Mouse (Mus musculus) myocyte (in vitro differentiated cells): Measurements from ENCODE around the gene Nkain2. TPM values are rescaled to one million over a fixed set of nuclear protein-coding genes. Genes with fewer than 3 reads are reported as not detected.

ENCODE experiments used
- H3K27me3 ChIP-seq: one replicate; pipeline ENCODE4 v1.6.1; 2011; ENCODE audit not compliant: control insufficient read depth, insufficient read depth, insufficient read length
- H3K36me3 ChIP-seq: one replicate; pipeline ENCODE4 v1.6.1; 2011; ENCODE audit not compliant: control insufficient read depth, insufficient read depth
- H3K4me2 ChIP-seq: one replicate; pipeline ENCODE4 v1.6.1; 2011; ENCODE audit warnings: low read depth, control low read depth
- H3K4me3 ChIP-seq: one replicate; pipeline ENCODE4 v1.5.1; 2011; ENCODE audit warnings: mild to moderate bottlenecking, control low read depth, moderate library complexity
- H3K79me2 ChIP-seq: one replicate; pipeline ENCODE4 v1.6.1; 2011; ENCODE audit not compliant: control insufficient read depth, insufficient read depth
- H3ac ChIP-seq: one replicate; pipeline ENCODE4 v1.6.1; 2011; ENCODE audit not compliant: control insufficient read depth, insufficient read length
- CEBPB ChIP-seq: IDR thresholded peaks from 2 replicates; pipeline ENCODE4 v1.6.1; 2011; ENCODE audit warnings: mild to moderate bottlenecking, moderate library complexity; ENCODE audit not compliant: poor library complexity, insufficient read depth, severe bottlenecking
- E2F4 ChIP-seq: IDR thresholded peaks from one replicate; pipeline ENCODE4 v1.6.1; 2011; ENCODE audit warnings: mild to moderate bottlenecking, control low read depth, moderate library complexity; ENCODE audit not compliant: insufficient read depth
- MAX ChIP-seq: IDR thresholded peaks from one replicate; pipeline ENCODE4 v1.6.1; 2011; ENCODE audit warnings: low read depth, mild to moderate bottlenecking, control low read depth
- MYOD1 ChIP-seq, 3 experiments: IDR thresholded peaks; one replicate each; pipeline ENCODE4 v1.6.1; 2011; ENCODE audit warnings: control low read depth in 2 of 3, low read depth in 2 of 3, mild to moderate bottlenecking in 2 of 3, moderate library complexity in 1 of 3; ENCODE audit not compliant: insufficient read length in 2 of 3, control insufficient read depth in 1 of 3
- MYOG ChIP-seq, 3 experiments: IDR thresholded peaks; one replicate each; pipeline ENCODE4 v1.6.1; 2011; ENCODE audit warnings: control low read depth in 2 of 3, low read depth in 2 of 3, mild to moderate bottlenecking in 2 of 3; ENCODE audit not compliant: insufficient read length in 2 of 3, control insufficient read depth in 1 of 3, insufficient read depth in 1 of 3
- POLR2A ChIP-seq: IDR thresholded peaks from one replicate; pipeline ENCODE4 v1.6.1; 2011; ENCODE audit warnings: low read depth, mild to moderate bottlenecking, control low read depth, moderate library complexity; ENCODE audit not compliant: insufficient read length
- POLR2AphosphoS2 ChIP-seq: IDR thresholded peaks from one replicate; pipeline ENCODE4 v1.6.1; 2011; ENCODE audit warnings: low read depth, control low read depth; ENCODE audit not compliant: insufficient read length
- REST ChIP-seq: IDR thresholded peaks from one replicate; pipeline ENCODE4 v1.6.1; 2011; ENCODE audit warnings: mild to moderate bottlenecking, control low read depth, moderate library complexity; ENCODE audit not compliant: insufficient read depth, insufficient read length
- SRF ChIP-seq: IDR thresholded peaks from one replicate; pipeline ENCODE4 v1.6.1; 2011; ENCODE audit warnings: low read depth; ENCODE audit not compliant: control insufficient read depth, insufficient read length
- TCF12 ChIP-seq: IDR thresholded peaks from one replicate; pipeline ENCODE4 v1.6.1; 2011; ENCODE audit warnings: mild to moderate bottlenecking, control low read depth; ENCODE audit not compliant: poor library complexity, insufficient read depth, severe bottlenecking
- TCF3 ChIP-seq: IDR thresholded peaks from one replicate; pipeline ENCODE4 v1.6.1; 2011; ENCODE audit warnings: low read depth, control low read depth; ENCODE audit not compliant: insufficient read length
- USF1 ChIP-seq: IDR thresholded peaks from one replicate; pipeline ENCODE4 v1.6.1; 2011; ENCODE audit warnings: low read depth, mild to moderate bottlenecking, control low read depth, moderate library complexity
- polyA plus RNA-seq: library from polyadenylated mRNA; unstranded; fragments of >200 nt; fragmentation: generic; extraction: Trizol; gene quantifications from one replicate; pipeline ENCODE4 v1.2.1, GENCODE M21; 2012; ENCODE audit warnings: missing spikeins

The Nkain2 gene
- polyA plus RNA-seq, 1 experiment, result 0.36 TPM

- Histone ChIP-seq H3K4me3 (no peak overlapping the region), H3K4me2 (no peak overlapping the region), H3K79me2 (no peaks in the 10 kb centered on the region), H3K36me3 (no peaks in the 10 kb centered on the region), H3ac (no peak overlapping the region), H3K27me3 (no peaks in the 10 kb centered on the region)
- TF ChIP-seq E2F4 (no peak), MAX (no peak), TCF12 (no peak), MYOD1 (IDR thresholded peaks at IDR 0.05; ENCODE audit: control insufficient read depth in 1 of 3, insufficient read length in 2 of 3, low read depth in 2 of 3) (no peak), CEBPB (no peak), MYOG (IDR thresholded peaks at IDR 0.05; ENCODE audit: control insufficient read depth in 1 of 3, insufficient read depth in 1 of 3, insufficient read length in 2 of 3, low read depth in 2 of 3) (no peak), POLR2A (no peak), TCF3 (no peak), USF1 (no peak), SRF (no peak), REST (no peak), POLR2AphosphoS2 (no peak)
These were observed 205.7 kb downstream of the Nkain2 start for GRCm38 (mm10) chr10:32684548-32684947.

- H3K36me3 ChIP-seq, result no peaks in the 10 kb centered on the region
- TF ChIP-seq SRF (no peak), MYOG (IDR thresholded peaks at IDR 0.05; ENCODE audit: control insufficient read depth in 1 of 3, insufficient read depth in 1 of 3, insufficient read length in 2 of 3, low read depth in 2 of 3) (no peak), REST (no peak), POLR2AphosphoS2 (no peak), MYOD1 (IDR thresholded peaks at IDR 0.05; ENCODE audit: control insufficient read depth in 1 of 3, insufficient read length in 2 of 3, low read depth in 2 of 3) (no peak), CEBPB (no peak), POLR2A (no peak), TCF3 (no peak), TCF12 (no peak), USF1 (no peak)
- no peak overlapping the region for H3K4me2 ChIP-seq
- H3K4me3 ChIP-seq, result no peak overlapping the region
- no peak overlapping the region for H3ac ChIP-seq
- H3K27me3 ChIP-seq, result no peaks in the 10 kb centered on the region
- no peaks in the 10 kb centered on the region for H3K79me2 ChIP-seq
These were observed 250.0 kb downstream of the Nkain2 start for GRCm38 (mm10) chr10:32640256-32640655.

- Histone ChIP-seq H3ac (no peak overlapping the region), H3K79me2 (no peaks in the 10 kb centered on the region), H3K27me3 (no peaks in the 10 kb centered on the region), H3K4me2 (no peak overlapping the region), H3K4me3 (no peak overlapping the region), H3K36me3 (no peaks in the 10 kb centered on the region)
- TF ChIP-seq TCF12 (no peak), USF1 (no peak), MYOD1 (IDR thresholded peaks at IDR 0.05; ENCODE audit: control insufficient read depth in 1 of 3, insufficient read length in 2 of 3, low read depth in 2 of 3) (no peak), REST (no peak), E2F4 (no peak), CEBPB (no peak), TCF3 (no peak), MYOG (IDR thresholded peaks at IDR 0.05; ENCODE audit: control insufficient read depth in 1 of 3, insufficient read depth in 1 of 3, insufficient read length in 2 of 3, low read depth in 2 of 3) (no peak), POLR2A (no peak), SRF (no peak), MAX (no peak), POLR2AphosphoS2 (no peak)
These were observed 251.1 kb downstream of the Nkain2 start for GRCm38 (mm10) chr10:32639173-32639572.

- Histone ChIP-seq H3K79me2 (no peaks in the 10 kb centered on the region), H3K4me2 (no peak overlapping the region), H3K36me3 (no peaks in the 10 kb centered on the region), H3K27me3 (no peaks in the 10 kb centered on the region), H3K4me3 (no peak overlapping the region), H3ac (no peak overlapping the region)
- TF ChIP-seq REST, result no peak
- no peak for TF ChIP-seq MYOD1 (IDR thresholded peaks at IDR 0.05; ENCODE audit: control insufficient read depth in 1 of 3, insufficient read length in 2 of 3, low read depth in 2 of 3)
- no peak for TF ChIP-seq TCF3
- TF ChIP-seq CEBPB, result no peak
These were observed 259.2 kb downstream of the Nkain2 start for GRCm38 (mm10) chr10:32631043-32631442.

- Histone ChIP-seq H3K4me2 (no peak overlapping the region), H3K27me3 (no peaks in the 10 kb centered on the region), H3K4me3 (no peak overlapping the region), H3K79me2 (no peaks in the 10 kb centered on the region), H3K36me3 (no peaks in the 10 kb centered on the region), H3ac (no peak overlapping the region)
- TF ChIP-seq TCF12, result no peak
- no peak for TF ChIP-seq REST
These were observed 285.8 kb downstream of the Nkain2 start for GRCm38 (mm10) chr10:32604448-32604847.
